Mouse (Mus musculus): Measurements from ENCODE around the gene Tmem151b. TPM values are rescaled to one million over a fixed set of nuclear protein-coding genes. Genes with fewer than 3 reads are reported as not detected.

Gene Tmem151b
- total and polyA plus RNA-seq, 3 experiments, result under 0.01 TPM; not detected in 2

GRCm38 (mm10) chr17:45502324-45502723 lies 47.2 kb downstream of the Tmem151b start:
- no peak overlapping the region for H3K4me3 ChIP-seq (ENCODE audit: low read depth, low read length)
- H3K36me3 ChIP-seq (replicated peaks), result no peaks in the 10 kb centered on the region
- peaks cover 28% of the 10 kb centered on the region for H3K27me3 ChIP-seq (ENCODE audit: insufficient read depth, low read length)
- no peak for ATAC-seq (ENCODE audit: extremely low read depth, insufficient number of reproducible peaks, low FRiP score, poor library complexity, severe bottlenecking)
- peaks cover 18% of the 10 kb centered on the region for H3K4me1 ChIP-seq (ENCODE audit: insufficient read depth, low read depth, low read length)
- DNase-seq (ENCODE audit: low spot score), result no peak
- no peak for TF ChIP-seq CTCF (IDR thresholded peaks at IDR 0.05; ENCODE audit: low read depth, low read length)
- no peaks in the 10 kb centered on the region for H3K9me3 ChIP-seq (replicated peaks)

GRCm38 (mm10) chr17:45500981-45501380 lies 48.5 kb downstream of the Tmem151b start:
- DNase-seq (ENCODE audit: low spot score) (no peak), ATAC-seq (ENCODE audit: extremely low read depth, insufficient number of reproducible peaks, low FRiP score, poor library complexity, severe bottlenecking) (no peak)
- Histone ChIP-seq H3K4me3 (ENCODE audit: low read depth, low read length) (no peak overlapping the region), H3K36me3 (replicated peaks) (no peaks in the 10 kb centered on the region), H3K4me1 (ENCODE audit: insufficient read depth, low read depth, low read length) (peaks cover 10% of the 10 kb centered on the region), H3K27me3 (ENCODE audit: insufficient read depth, low read length) (peaks cover 28% of the 10 kb centered on the region), H3K9me3 (replicated peaks) (no peaks in the 10 kb centered on the region)
- TF ChIP-seq TAL1 (conservative IDR thresholded peaks at IDR 0.05; ENCODE audit: low read depth, low read length) (no peak), POLR2AphosphoS5 (IDR thresholded peaks at IDR 0.05; ENCODE audit: insufficient replicate concordance, low read depth, low read length) (no peak)

- no peak for DNase-seq (ENCODE audit: low spot score)
Measured at GRCm38 (mm10) chr17:45499516-45499915, 50.0 kb downstream of the Tmem151b start.

GRCm38 (mm10) chr17:45498397-45498796 lies 51.1 kb downstream of the Tmem151b start:
- Histone ChIP-seq H3K9me3 (replicated peaks) (no peaks in the 10 kb centered on the region), H3K4me1 (ENCODE audit: insufficient read depth, low read depth, low read length) (peaks cover 4% of the 10 kb centered on the region), H3K36me3 (replicated peaks) (no peaks in the 10 kb centered on the region), H3K27me3 (ENCODE audit: insufficient read depth, low read length) (peaks cover 33% of the 10 kb centered on the region), H3K4me3 (ENCODE audit: low read depth, low read length) (no peak overlapping the region)
- DNase-seq (ENCODE audit: low spot score) (no peak), ATAC-seq (ENCODE audit: extremely low read depth, insufficient number of reproducible peaks, low FRiP score, poor library complexity, severe bottlenecking) (no peak)
- TF ChIP-seq GATA2 (IDR thresholded peaks at IDR 0.05; ENCODE audit: borderline replicate concordance, low read depth, low read length), result no peak
- TF ChIP-seq CTCF (IDR thresholded peaks at IDR 0.05; ENCODE audit: low read depth, low read length), result no peak
- no peak for TF ChIP-seq TAL1 (conservative IDR thresholded peaks at IDR 0.05; ENCODE audit: low read depth, low read length)
- TF ChIP-seq POLR2AphosphoS5 (IDR thresholded peaks at IDR 0.05; ENCODE audit: insufficient replicate concordance, low read depth, low read length), result no peak
- no peak for TF ChIP-seq GATA1 (IDR thresholded peaks at IDR 0.05; ENCODE audit: borderline replicate concordance, low read length)

More at GRCm38 (mm10) chr17:45499516-45499915, 50.0 kb downstream of the Tmem151b start:
- Histone ChIP-seq H3K4me3 (ENCODE audit: low read depth, low read length) (no peak overlapping the region), H3K9me3 (replicated peaks) (no peaks in the 10 kb centered on the region), H3K36me3 (replicated peaks) (no peaks in the 10 kb centered on the region), H3K27me3 (ENCODE audit: insufficient read depth, low read length) (peaks cover 34% of the 10 kb centered on the region), H3K4me1 (ENCODE audit: insufficient read depth, low read depth, low read length) (peaks cover 8% of the 10 kb centered on the region)
- no peak for ATAC-seq (ENCODE audit: extremely low read depth, insufficient number of reproducible peaks, low FRiP score, poor library complexity, severe bottlenecking)
- TF ChIP-seq POLR2AphosphoS5 (IDR thresholded peaks at IDR 0.05; ENCODE audit: insufficient replicate concordance, low read depth, low read length), result no peak

GRCm38 (mm10) chr17:45495398-45495797 lies 54.1 kb downstream of the Tmem151b start:
- no peaks in the 10 kb centered on the region for H3K36me3 ChIP-seq (replicated peaks)
- no peaks in the 10 kb centered on the region for H3K9me3 ChIP-seq (replicated peaks)
- H3K27me3 ChIP-seq (ENCODE audit: insufficient read depth, low read length), result peaks cover 37% of the 10 kb centered on the region
- DNase-seq (ENCODE audit: low spot score) (no peak), ATAC-seq (ENCODE audit: extremely low read depth, insufficient number of reproducible peaks, low FRiP score, poor library complexity, severe bottlenecking) (no peak)
- TF ChIP-seq GATA1 (IDR thresholded peaks at IDR 0.05; ENCODE audit: borderline replicate concordance, low read length), result no peak
- no peak for TF ChIP-seq GATA2 (IDR thresholded peaks at IDR 0.05; ENCODE audit: borderline replicate concordance, low read depth, low read length)
- H3K4me1 ChIP-seq (ENCODE audit: insufficient read depth, low read depth, low read length), result no peaks in the 10 kb centered on the region
- no peak overlapping the region for H3K4me3 ChIP-seq (ENCODE audit: low read depth, low read length)

Other genes starting within 250 kb of the Tmem151b start
- gene Cdc5l, start 115.9 kb downstream of the Tmem151b start, total RNA-seq (2014; fragmentation: Nextera tagmentation), result 73.2 and 78.5 TPM in 2 replicates
- gene Cdc5l, start 115.9 kb downstream of the Tmem151b start, total RNA-seq (2017), result 106 and 109 TPM in 2 replicates
- gene Cdc5l, start 115.9 kb downstream of the Tmem151b start, polyA plus RNA-seq (2012), result 6.5 and 7.5 TPM in 2 replicates
- not detected in 2 replicates for gene Spats1, start 74.3 kb downstream of the Tmem151b start, total RNA-seq (2014; fragmentation: Nextera tagmentation)
- gene Spats1, start 74.3 kb downstream of the Tmem151b start, total RNA-seq (2017), result 0.11 and 0.17 TPM in 2 replicates
- gene Spats1, start 74.3 kb downstream of the Tmem151b start, polyA plus RNA-seq (2012), result not detected in 2 replicates
- gene Aars2, start 42.8 kb downstream of the Tmem151b start, total RNA-seq (2014; fragmentation: Nextera tagmentation), result 6.8 and 17.1 TPM in 2 replicates
- 7.8 and 8.7 TPM in 2 replicates for gene Aars2, start 42.8 kb downstream of the Tmem151b start, total RNA-seq (2017)
- 34.7 and 43.0 TPM in 2 replicates for gene Aars2, start 42.8 kb downstream of the Tmem151b start, polyA plus RNA-seq (2012)
- not detected in 2 replicates for gene Tcte1, start 26.2 kb downstream of the Tmem151b start, total RNA-seq (2014; fragmentation: Nextera tagmentation)
- 0.12 TPM in 1 of 2 replicates, not detected in the other for gene Tcte1, start 26.2 kb downstream of the Tmem151b start, total RNA-seq (2017)
- gene Tcte1, start 26.2 kb downstream of the Tmem151b start, polyA plus RNA-seq (2012), result not detected in 2 replicates
- 5.1 and 5.9 TPM in 2 replicates for gene Nfkbie, start 6.0 kb upstream of the Tmem151b start, total RNA-seq (2014; fragmentation: Nextera tagmentation)
- gene Nfkbie, start 6.0 kb upstream of the Tmem151b start, total RNA-seq (2017), result 11.0 and 11.1 TPM in 2 replicates
- gene Nfkbie, start 6.0 kb upstream of the Tmem151b start, polyA plus RNA-seq (2012), result 8.6 and 9.2 TPM in 2 replicates
- 46.5 and 60.9 TPM in 2 replicates for gene Slc35b2, start 14.2 kb upstream of the Tmem151b start, total RNA-seq (2014; fragmentation: Nextera tagmentation)
- 65.9 and 77.1 TPM in 2 replicates for gene Slc35b2, start 14.2 kb upstream of the Tmem151b start, total RNA-seq (2017)
- 24.6 and 24.9 TPM in 2 replicates for gene Slc35b2, start 14.2 kb upstream of the Tmem151b start, polyA plus RNA-seq (2012)
- gene Hsp90ab1, start 23.6 kb upstream of the Tmem151b start, total RNA-seq (2014; fragmentation: Nextera tagmentation), result 1,427 and 1,464 TPM in 2 replicates
- gene Hsp90ab1, start 23.6 kb upstream of the Tmem151b start, total RNA-seq (2017), result 1,152 and 1,547 TPM in 2 replicates
- 681 and 1,104 TPM in 2 replicates for gene Hsp90ab1, start 23.6 kb upstream of the Tmem151b start, polyA plus RNA-seq (2012)
- gene Slc29a1, start 49.9 kb upstream of the Tmem151b start, total RNA-seq (2014; fragmentation: Nextera tagmentation), result 107 and 116 TPM in 2 replicates
- gene Slc29a1, start 49.9 kb upstream of the Tmem151b start, total RNA-seq (2017), result 93.5 and 118 TPM in 2 replicates
- gene Slc29a1, start 49.9 kb upstream of the Tmem151b start, polyA plus RNA-seq (2012), result 143 and 207 TPM in 2 replicates
- gene Mymx, start 52.4 kb upstream of the Tmem151b start, total RNA-seq (2014; fragmentation: Nextera tagmentation), result not detected in 2 replicates
- gene Mymx, start 52.4 kb upstream of the Tmem151b start, total RNA-seq (2017), result not detected in 2 replicates
- gene Mymx, start 52.4 kb upstream of the Tmem151b start, polyA plus RNA-seq (2012), result not detected in 2 replicates
- not detected in 2 replicates for gene Capn11, start 109.6 kb upstream of the Tmem151b start, total RNA-seq (2014; fragmentation: Nextera tagmentation)
- gene Capn11, start 109.6 kb upstream of the Tmem151b start, total RNA-seq (2017), result not detected in 2 replicates
- gene Capn11, start 109.6 kb upstream of the Tmem151b start, polyA plus RNA-seq (2012), result not detected in 2 replicates
- gene Mrpl14, start 136.6 kb upstream of the Tmem151b start, total RNA-seq (2014; fragmentation: Nextera tagmentation), result 36.2 and 36.8 TPM in 2 replicates
- 17.3 and 29.6 TPM in 2 replicates for gene Mrpl14, start 136.6 kb upstream of the Tmem151b start, total RNA-seq (2017)
- gene Mrpl14, start 136.6 kb upstream of the Tmem151b start, polyA plus RNA-seq (2012), result 237 and 310 TPM in 2 replicates
- 22.6 and 25.0 TPM in 2 replicates for gene Tmem63b, start 137.2 kb upstream of the Tmem151b start, total RNA-seq (2014; fragmentation: Nextera tagmentation)
- gene Tmem63b, start 137.2 kb upstream of the Tmem151b start, total RNA-seq (2017), result 8.7 and 9.9 TPM in 2 replicates
- 18.6 and 21.6 TPM in 2 replicates for gene Tmem63b, start 137.2 kb upstream of the Tmem151b start, polyA plus RNA-seq (2012)
- gene 1600014C23Rik, start 184.2 kb upstream of the Tmem151b start, total RNA-seq (2014; fragmentation: Nextera tagmentation), result 11.8 TPM in 1 of 2 replicates, not detected in the other
- gene 1600014C23Rik, start 184.2 kb upstream of the Tmem151b start, total RNA-seq (2017), result 3.6 and 4.4 TPM in 2 replicates
- gene 1600014C23Rik, start 184.2 kb upstream of the Tmem151b start, polyA plus RNA-seq (2012), result 2.2 and 2.7 TPM in 2 replicates